Mouse (Mus musculus) ES-CJ7 (cell line): ENCODE measurements around the gene Sema4d.

Source experiments
- DNase-seq: peaks from one replicate; pipeline ENCODE4 v3.0.0; 2011; ENCODE audit warnings: low read depth, low spot score

Sema4d gene

DNA sequence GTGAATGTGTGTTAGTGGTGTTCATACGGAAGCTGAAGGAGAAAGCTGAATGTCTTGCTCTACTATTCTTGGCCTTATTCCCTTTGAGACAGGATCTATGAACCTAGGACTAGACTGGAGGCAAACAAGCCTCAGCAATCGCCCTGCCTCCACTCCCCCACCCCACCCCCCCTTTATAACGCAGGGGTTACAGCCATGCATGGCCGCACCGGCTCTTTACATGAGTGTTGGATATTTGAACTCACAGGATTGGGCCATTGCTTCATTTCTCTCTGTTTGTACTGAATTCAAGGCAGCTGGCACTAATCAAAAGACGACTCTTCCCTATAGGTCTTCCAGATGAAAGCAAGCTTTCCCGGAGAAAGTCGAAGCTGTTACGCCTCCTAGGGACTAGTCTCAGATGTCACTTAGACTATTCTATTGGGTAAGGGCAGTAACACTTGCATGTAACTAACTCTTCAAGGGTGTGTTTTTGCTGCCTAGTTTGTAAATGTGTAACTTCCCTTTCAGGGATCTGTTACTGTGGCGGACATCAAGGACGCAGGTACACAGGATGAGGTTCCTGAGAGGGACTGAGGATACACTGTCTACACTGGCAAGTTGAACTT, 151.3 kb downstream of the Sema4d start:
- peak; percentile 43 for DNase-seq

DNA sequence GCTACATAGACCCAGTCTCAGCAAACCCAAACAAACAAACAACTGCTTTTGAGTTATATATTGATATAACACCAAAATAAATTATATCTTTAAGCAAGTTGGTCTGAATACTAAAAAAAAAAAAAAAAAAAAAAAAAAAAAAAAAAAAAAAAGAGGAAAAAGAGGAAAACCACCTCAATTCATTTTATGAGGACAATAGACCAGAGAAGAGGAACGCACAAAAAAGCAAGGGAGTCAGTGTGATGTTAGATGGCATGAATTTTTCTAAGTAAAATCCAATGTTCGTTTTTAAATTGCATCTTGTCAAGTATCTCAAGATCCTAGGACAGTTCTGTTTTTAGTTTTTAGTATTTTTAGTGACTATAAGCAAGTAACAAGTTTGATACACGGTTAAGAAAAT, 152.1 kb downstream of the Sema4d start:
- no peak for DNase-seq

DNA sequence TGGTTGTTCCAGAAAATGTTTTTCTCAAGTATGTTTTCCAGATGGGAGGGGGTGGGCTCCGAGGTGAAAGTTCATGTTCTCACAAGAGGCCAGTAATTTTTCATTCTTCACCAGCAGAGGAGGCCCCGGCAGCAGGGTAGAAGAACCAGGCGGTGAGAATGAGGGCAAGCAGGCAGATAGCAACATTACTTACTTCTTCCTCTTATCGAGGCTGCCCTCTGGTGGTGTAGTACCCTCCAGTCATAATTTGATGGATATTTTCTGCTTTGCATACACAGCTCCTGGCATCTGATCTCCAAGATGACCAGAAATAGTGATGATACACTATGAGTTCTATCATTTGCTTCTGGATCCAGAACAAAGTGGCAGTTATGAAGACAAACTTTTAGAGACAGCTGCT, 154.6 kb downstream of the Sema4d start:
- peak; percentile 53 for DNase-seq
